Mouse (Mus musculus) layer of hippocampus, adult 9-10 months (tissue): ENCODE measurements around the gene Gm21541.
"Not testable (repeated sequence)": the region's sequence is repeated elsewhere in the genome, so short reads cannot be mapped to it uniquely, and the experiment has no call there.

ENCODE experiments used
- DNase-seq: peaks from one replicate; pipeline ENCODE4 v3.0.0; 2022; ENCODE audit warnings: low spot score

Gene Gm21541

DNA sequence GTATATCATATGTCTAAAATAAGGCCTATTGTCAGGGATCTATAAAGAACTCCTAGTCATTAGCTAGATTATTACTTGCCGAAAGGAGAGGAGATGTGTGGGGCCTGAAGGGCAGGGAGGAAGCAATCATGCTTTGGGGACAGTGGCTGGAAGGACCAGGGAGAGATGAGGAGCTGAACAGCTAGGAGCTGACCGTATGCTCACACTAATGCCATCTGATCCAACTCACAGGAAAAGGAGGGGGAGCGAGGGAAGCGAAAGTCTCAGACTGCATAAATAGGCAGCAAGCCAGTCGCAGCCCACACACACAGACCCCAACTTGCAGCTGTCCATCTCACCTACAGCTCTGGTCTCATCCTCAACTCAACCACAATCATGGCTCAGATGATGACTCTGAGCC, at the start of gene Gm21541:
Gene Gm21541 (plus strand): TSS at position 301 of the 400 bp plus-strand sequence.
- DNase-seq: not testable (repeated sequence)

DNA sequence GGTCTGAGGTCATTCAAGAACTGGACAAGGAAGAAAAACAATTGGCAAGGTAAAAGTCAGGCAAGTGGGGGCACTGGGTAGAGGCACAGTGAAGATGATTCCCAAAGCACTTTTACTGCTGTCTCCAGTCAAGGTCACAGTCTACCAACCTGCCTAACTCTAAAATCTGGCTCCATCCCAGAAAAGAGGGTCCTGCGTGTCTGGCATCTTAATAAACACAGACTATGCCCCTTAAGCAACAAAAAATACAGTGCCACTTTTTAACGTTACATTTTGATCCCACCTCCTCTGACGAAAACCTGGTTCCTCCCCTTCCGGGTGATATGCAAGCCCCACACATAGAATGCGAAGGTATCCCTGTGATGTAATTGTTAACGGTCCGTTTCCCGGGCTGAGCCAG, 37.9 kb downstream of the Gm21541 start, which contains the start of gene Gm20878:
Gene Gm20878 (plus strand): TSS at position 301 of the 400 bp plus-strand sequence.
- not testable (repeated sequence) for DNase-seq
